Mouse (Mus musculus): ENCODE measurements around the gene Bbx.

DNA sequence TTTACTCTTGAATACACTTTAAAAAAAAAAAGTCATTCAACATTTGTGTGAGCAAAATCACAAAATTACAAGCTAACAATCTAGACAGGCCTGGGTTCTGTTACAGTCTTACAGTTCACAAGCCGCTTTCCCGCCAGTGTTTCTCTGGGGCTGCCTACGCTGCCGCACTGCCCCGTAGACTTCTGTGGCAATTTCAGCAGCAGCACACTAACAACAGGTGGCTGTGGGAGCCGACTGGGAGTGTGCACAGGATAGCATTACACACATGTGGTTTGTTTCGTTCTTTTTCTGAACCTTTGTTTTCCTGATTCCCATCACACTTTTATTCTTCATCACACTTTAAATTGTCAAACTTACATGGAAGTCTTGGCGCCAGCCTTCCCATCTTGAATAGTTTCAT lies 48.6 kb downstream of the Bbx start:
- TF ChIP-seq CTCF (IDR thresholded peaks at IDR 0.05; ENCODE audit: low read depth, low read length) (no peak), GATA2 (IDR thresholded peaks at IDR 0.05; ENCODE audit: borderline replicate concordance, low read depth, low read length) (no peak)
